Mouse (Mus musculus): ENCODE data around the gene Camk1d. TPM values are rescaled to one million over a fixed set of nuclear protein-coding genes. Genes with fewer than 3 reads are reported as not detected.
A peak's percentile ranks its signal among the peaks of the same experiment; 100 is the strongest.

The Camk1d gene
- polyA plus RNA-seq, 2 experiments: 0.63 to 0.83 TPM

DNA sequence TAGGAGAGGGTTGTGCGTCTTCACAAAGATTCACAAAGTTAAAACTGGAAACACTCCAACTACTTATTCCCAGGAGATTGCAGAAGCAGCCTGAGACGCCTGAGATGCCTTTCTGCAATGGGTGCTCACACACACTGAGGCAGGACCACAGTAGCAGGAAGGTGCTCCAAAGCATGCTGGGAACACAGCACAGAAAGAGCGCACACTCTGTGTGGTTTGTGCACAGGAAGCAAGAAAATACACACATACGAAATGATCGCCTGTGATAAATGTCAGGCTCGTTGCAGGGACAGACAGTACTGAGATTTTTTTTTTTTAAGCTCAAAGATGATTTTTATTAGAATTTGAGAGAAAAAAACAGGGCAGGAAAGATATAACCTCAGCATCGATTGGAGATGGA lies 227.7 kb downstream of the Camk1d start:
- DNase-seq (ENCODE audit: low read depth in 3 of 3, low spot score in 3 of 3): no peak
- no peaks in the 10 kb centered on the region for H3K4me1 ChIP-seq (replicated peaks; ENCODE audit: control insufficient read depth in 2 of 2, insufficient read depth in 2 of 2, low read length in 1 of 2)
- no peaks in the 10 kb centered on the region for H3K27me3 ChIP-seq (ENCODE audit: control insufficient read depth, insufficient read depth, low read length)
- ATAC-seq (ENCODE audit: insufficient read depth): no peak
- H3K4me3 ChIP-seq (ENCODE audit: insufficient read depth in 1 of 2, low read depth in 2 of 2, low read length in 2 of 2): no peak overlapping the region
- 46% methylated on average over 7 of the region's 7 CpGs for WGBS (ENCODE audit: insufficient replicate concordance)
- no peak overlapping the region for H3K27ac ChIP-seq
- no peaks in the 10 kb centered on the region for H3K36me3 ChIP-seq (replicated peaks; ENCODE audit: control insufficient read depth, insufficient read depth, low read depth)
- H3K4me2 ChIP-seq (ENCODE audit: low read depth): no peak overlapping the region
- TF ChIP-seq CTCF (IDR thresholded peaks at IDR 0.05; ENCODE audit: low read depth): no peak
- TF ChIP-seq EP300 (IDR thresholded peaks at IDR 0.05; ENCODE audit: low read depth): no peak
- H3K9ac ChIP-seq (replicated peaks): no peak overlapping the region
- no peaks in the 10 kb centered on the region for H3K9me3 ChIP-seq (ENCODE audit: control insufficient read depth, low read length)

DNA sequence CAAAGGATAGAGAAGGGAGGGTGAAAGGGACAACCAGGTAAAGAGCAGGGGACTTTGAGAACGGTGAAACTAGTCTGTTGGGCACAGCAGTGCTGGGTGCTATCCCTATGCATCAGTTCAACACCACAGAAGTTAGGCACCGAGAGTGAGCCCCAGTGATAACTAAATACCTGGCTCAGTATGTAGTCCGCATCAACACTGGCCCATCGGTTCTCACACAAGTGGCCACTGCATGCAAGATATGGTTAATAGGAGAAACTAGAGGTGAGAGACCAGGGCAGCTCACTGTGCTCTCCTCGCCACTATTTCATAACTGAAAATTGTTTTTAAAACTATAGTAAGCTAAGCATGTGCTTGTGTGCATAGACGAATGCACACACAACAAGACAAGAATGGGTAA lies 228.5 kb downstream of the Camk1d start:
- H3K27ac ChIP-seq: no peak overlapping the region
- H3K27me3 ChIP-seq (ENCODE audit: control insufficient read depth, insufficient read depth, low read length): no peaks in the 10 kb centered on the region
- no peaks in the 10 kb centered on the region for H3K9me3 ChIP-seq (ENCODE audit: control insufficient read depth, low read length)
- H3K4me2 ChIP-seq (ENCODE audit: low read depth): no peak overlapping the region
- WGBS (ENCODE audit: insufficient replicate concordance): 69% methylated on average over 6 of the region's 6 CpGs
- no peak for ATAC-seq (ENCODE audit: insufficient read depth)
- no peak for DNase-seq (ENCODE audit: low read depth in 3 of 3, low spot score in 3 of 3)
- no peak overlapping the region for H3K9ac ChIP-seq (replicated peaks)
- H3K4me1 ChIP-seq (replicated peaks; ENCODE audit: control insufficient read depth in 2 of 2, insufficient read depth in 2 of 2, low read length in 1 of 2): no peaks in the 10 kb centered on the region
- TF ChIP-seq CTCF (IDR thresholded peaks at IDR 0.05; ENCODE audit: low read depth): no peak
- no peak for TF ChIP-seq EP300 (IDR thresholded peaks at IDR 0.05; ENCODE audit: low read depth)
- no peak overlapping the region for H3K4me3 ChIP-seq (ENCODE audit: insufficient read depth in 1 of 2, low read depth in 2 of 2, low read length in 2 of 2)
- H3K36me3 ChIP-seq (replicated peaks; ENCODE audit: control insufficient read depth, insufficient read depth, low read depth): no peaks in the 10 kb centered on the region

DNA sequence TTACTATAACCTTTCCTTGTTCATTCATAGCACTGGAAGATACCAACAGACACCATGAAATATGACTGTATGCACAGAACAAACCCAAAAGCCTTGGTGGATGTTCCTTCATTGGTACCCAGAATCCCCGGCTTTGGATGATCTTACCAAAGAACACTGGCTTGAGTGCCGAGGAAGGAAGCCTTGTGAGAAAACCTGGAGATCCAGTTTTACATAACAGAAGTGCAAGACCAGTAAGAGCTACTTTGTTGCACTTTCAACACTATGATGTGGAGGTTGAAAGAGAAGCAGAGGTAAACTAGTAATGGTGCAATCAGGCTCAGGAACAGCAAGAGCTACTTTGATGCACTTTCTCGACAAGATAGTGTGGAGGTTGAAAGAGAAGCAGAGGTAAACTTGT lies 234.4 kb downstream of the Camk1d start:
- no peak for DNase-seq (ENCODE audit: low read depth in 3 of 3, low spot score in 3 of 3)
- no peak for ATAC-seq (ENCODE audit: insufficient read depth)
- TF ChIP-seq EP300 (IDR thresholded peaks at IDR 0.05; ENCODE audit: low read depth): no peak
- TF ChIP-seq CTCF (IDR thresholded peaks at IDR 0.05; ENCODE audit: low read depth): no peak
- WGBS (ENCODE audit: insufficient replicate concordance): 63% methylated on average over 3 of the region's 3 CpGs
- Histone ChIP-seq H3K4me3 (ENCODE audit: insufficient read depth in 1 of 2, low read depth in 2 of 2, low read length in 2 of 2) (no peak overlapping the region), H3K27ac (no peak overlapping the region), H3K27me3 (ENCODE audit: control insufficient read depth, insufficient read depth, low read length) (no peaks in the 10 kb centered on the region), H3K36me3 (replicated peaks; ENCODE audit: control insufficient read depth, insufficient read depth, low read depth) (no peaks in the 10 kb centered on the region), H3K9ac (replicated peaks) (no peak overlapping the region), H3K9me3 (ENCODE audit: control insufficient read depth, low read length) (no peaks in the 10 kb centered on the region), H3K4me1 (replicated peaks; ENCODE audit: control insufficient read depth in 2 of 2, insufficient read depth in 2 of 2, low read length in 1 of 2) (no peaks in the 10 kb centered on the region), H3K4me2 (ENCODE audit: low read depth) (no peak overlapping the region)

DNA sequence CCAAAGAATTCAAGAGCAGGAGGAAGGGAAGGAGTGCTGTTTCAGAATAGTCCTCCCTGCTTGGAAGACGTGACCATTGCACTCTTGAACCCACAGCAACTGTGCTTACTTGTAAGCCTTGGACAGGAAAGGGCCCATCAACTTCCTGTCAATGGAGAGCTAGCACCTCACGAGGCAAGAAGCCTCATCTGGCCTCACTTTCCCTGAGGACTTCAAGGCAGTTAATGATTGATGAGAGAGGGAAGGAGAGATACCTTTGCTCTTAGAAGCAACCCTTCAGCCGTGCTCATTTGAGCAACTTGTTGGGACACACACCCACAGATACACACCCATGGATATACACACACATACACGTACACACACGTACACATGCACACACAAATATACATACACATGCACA lies 235.6 kb downstream of the Camk1d start:
- Histone ChIP-seq H3K9ac (replicated peaks) (no peak overlapping the region), H3K36me3 (replicated peaks; ENCODE audit: control insufficient read depth, insufficient read depth, low read depth) (no peaks in the 10 kb centered on the region), H3K27ac (no peak overlapping the region), H3K4me3 (ENCODE audit: insufficient read depth in 1 of 2, low read depth in 2 of 2, low read length in 2 of 2) (no peak overlapping the region), H3K9me3 (ENCODE audit: control insufficient read depth, low read length) (no peaks in the 10 kb centered on the region), H3K4me1 (replicated peaks; ENCODE audit: control insufficient read depth in 2 of 2, insufficient read depth in 2 of 2, low read length in 1 of 2) (no peaks in the 10 kb centered on the region), H3K27me3 (ENCODE audit: control insufficient read depth, insufficient read depth, low read length) (no peaks in the 10 kb centered on the region), H3K4me2 (ENCODE audit: low read depth) (no peak overlapping the region)
- DNase-seq (ENCODE audit: low read depth in 3 of 3, low spot score in 3 of 3) (no peak), ATAC-seq (ENCODE audit: insufficient read depth) (no peak)
- 55% methylated on average over 5 of the region's 5 CpGs for whole genome bisulfite sequencing (ENCODE audit: insufficient replicate concordance)
- TF ChIP-seq CTCF (IDR thresholded peaks at IDR 0.05; ENCODE audit: low read depth): no peak
- no peak for TF ChIP-seq EP300 (IDR thresholded peaks at IDR 0.05; ENCODE audit: low read depth)

DNA sequence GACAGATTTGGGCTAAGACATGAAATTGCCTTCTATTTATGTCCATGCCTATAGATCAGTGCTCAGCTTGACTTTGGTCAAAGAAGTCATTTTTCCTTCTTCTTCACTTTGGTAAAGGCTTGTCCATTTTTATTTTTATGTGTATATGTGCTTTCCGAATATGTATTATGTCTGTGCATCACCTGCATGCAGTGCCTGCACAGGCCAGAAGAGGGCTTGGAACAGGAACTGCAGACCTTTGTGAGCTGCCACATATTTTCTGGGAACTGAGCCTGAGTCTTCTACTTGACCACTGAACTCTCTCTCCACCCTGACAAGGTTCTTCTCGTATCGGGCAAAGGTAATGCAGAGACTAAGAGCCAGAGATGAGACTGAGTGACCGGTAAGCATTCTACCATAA lies 236.1 kb downstream of the Camk1d start:
- WGBS (ENCODE audit: insufficient replicate concordance): 76% methylated on average over 4 of the region's 4 CpGs
- no peak overlapping the region for H3K4me3 ChIP-seq (ENCODE audit: insufficient read depth in 1 of 2, low read depth in 2 of 2, low read length in 2 of 2)

More for the DNA sequence above, 236.1 kb downstream of the Camk1d start:
- no peak overlapping the region for H3K27ac ChIP-seq
- H3K9ac ChIP-seq (replicated peaks): no peak overlapping the region
- no peak for TF ChIP-seq EP300 (IDR thresholded peaks at IDR 0.05; ENCODE audit: low read depth)
- peak; percentile 22; the same call in 1 of the 2 replicates for TF ChIP-seq CTCF (IDR thresholded peaks at IDR 0.05; ENCODE audit: low read depth)
- H3K9me3 ChIP-seq (ENCODE audit: control insufficient read depth, low read length): no peaks in the 10 kb centered on the region
- no peak for ATAC-seq (ENCODE audit: insufficient read depth)
- no peak for DNase-seq (ENCODE audit: low read depth in 3 of 3, low spot score in 3 of 3)
- no peaks in the 10 kb centered on the region for H3K4me1 ChIP-seq (replicated peaks; ENCODE audit: control insufficient read depth in 2 of 2, insufficient read depth in 2 of 2, low read length in 1 of 2)
- H3K36me3 ChIP-seq (replicated peaks; ENCODE audit: control insufficient read depth, insufficient read depth, low read depth): no peaks in the 10 kb centered on the region
- H3K27me3 ChIP-seq (ENCODE audit: control insufficient read depth, insufficient read depth, low read length): no peaks in the 10 kb centered on the region
- H3K4me2 ChIP-seq (ENCODE audit: low read depth): no peak overlapping the region

Data from liver, embryonic 14.5 days (tissue).